Mouse (Mus musculus) adrenal gland, postnatal 14 days (tissue): ENCODE data around the gene Olfr71. TPM values are rescaled to one million over a fixed set of nuclear protein-coding genes. Genes with fewer than 3 reads are reported as not detected.

Source experiments
- DNase-seq: peaks from one replicate; pipeline ENCODE4 v3.0.0; 2021; ENCODE audit warnings: mixed read lengths
- total RNA-seq: library from RNA; stranded (reverse); gene quantifications from 2 replicates; pipeline ENCODE4 v1.2.3, GENCODE M21; 2021

The Olfr71 gene
- total RNA-seq, 1 experiment from 2014 or later, result not detected

GRCm38 (mm10) chr4:43655656-43656338, 54.3 kb downstream of the Olfr71 start:
- DNase-seq, result no peak

Other genes starting within 250 kb of the Olfr71 start
- gene Sit1, start 226.5 kb downstream of the Olfr71 start, total RNA-seq, result 0.59 and 1.3 TPM in 2 replicates
- gene Ccdc107, start 217.4 kb downstream of the Olfr71 start, total RNA-seq, result 48.3 and 50.0 TPM in 2 replicates
- gene Arhgef39, start 210.6 kb downstream of the Olfr71 start, total RNA-seq, result 5.2 and 6.8 TPM in 2 replicates
- 0.37 and 0.83 TPM in 2 replicates for gene Car9, start 203.3 kb downstream of the Olfr71 start, total RNA-seq
- 84.5 and 88.0 TPM in 2 replicates for gene Tpm2, start 186.5 kb downstream of the Olfr71 start, total RNA-seq
- 108 and 117 TPM in 2 replicates for gene Creb3, start 147.9 kb downstream of the Olfr71 start, total RNA-seq
- gene Tln1, start 147.6 kb downstream of the Olfr71 start, total RNA-seq, result 201 and 213 TPM in 2 replicates
- 43.3 and 52.6 TPM in 2 replicates for gene Rgp1, start 131.5 kb downstream of the Olfr71 start, total RNA-seq
- gene Gba2, start 131.4 kb downstream of the Olfr71 start, total RNA-seq, result 11.7 and 15.0 TPM in 2 replicates
- 2.1 and 2.3 TPM in 2 replicates for gene Msmp, start 125.8 kb downstream of the Olfr71 start, total RNA-seq
- gene Npr2, start 78.3 kb downstream of the Olfr71 start, total RNA-seq, result 36.4 and 43.9 TPM in 2 replicates
- gene Spag8, start 56.7 kb downstream of the Olfr71 start, total RNA-seq, result 0.93 and 1.1 TPM in 2 replicates
- 91.7 and 99.5 TPM in 2 replicates for gene Hint2, start 53.8 kb downstream of the Olfr71 start, total RNA-seq
- gene Tmem8b, start 41.3 kb downstream of the Olfr71 start, total RNA-seq, result 7.2 and 9.9 TPM in 2 replicates
- gene Fam221b, start 41.1 kb downstream of the Olfr71 start, total RNA-seq, result 0.30 TPM in 1 of 2 replicates, not detected in the other
- not detected in 2 replicates for gene Olfr70, start 9.4 kb downstream of the Olfr71 start, total RNA-seq
- gene Hrct1, start 16.9 kb upstream of the Olfr71 start, total RNA-seq, result 4.4 and 6.2 TPM in 2 replicates
- 4.2 and 6.2 TPM in 2 replicates for gene Spaar, start 19.8 kb upstream of the Olfr71 start, total RNA-seq
- not detected in 2 replicates for gene Olfr159, start 60.8 kb upstream of the Olfr71 start, total RNA-seq
- gene Olfr156, start 113.6 kb upstream of the Olfr71 start, total RNA-seq, result not detected in 2 replicates
- not detected in 2 replicates for gene Olfr157, start 129.9 kb upstream of the Olfr71 start, total RNA-seq
- gene Olfr155, start 141.3 kb upstream of the Olfr71 start, total RNA-seq, result not detected in 2 replicates
- 14.6 and 16.6 TPM in 2 replicates for gene Reck, start 165.3 kb upstream of the Olfr71 start, total RNA-seq
- gene Glipr2, start 247.1 kb upstream of the Olfr71 start, total RNA-seq, result 7.4 and 9.1 TPM in 2 replicates